Mouse (Mus musculus) small intestine, adult 2 months (tissue): ENCODE measurements around the gene Commd1.

Source experiments
- CTCF ChIP-seq: fragments of 200-500 bp; IDR thresholded peaks from 2 replicates; pipeline ENCODE4 v1.5.1; 2012; ENCODE audit warnings: low read depth, mild to moderate bottlenecking, control low read depth, inconsistent platforms, low read length, moderate library complexity, mixed read lengths; ENCODE audit not compliant: insufficient replicate concordance, insufficient read length; ENCODE audit errors: extremely low read depth
- POLR2A ChIP-seq: fragments of 200-500 bp; IDR thresholded peaks from 2 replicates; pipeline ENCODE4 v1.6.1; 2012; ENCODE audit warnings: low read depth, mild to moderate bottlenecking, control low read depth, inconsistent platforms, low read length, moderate library complexity

- TF ChIP-seq POLR2A (no peak), CTCF (no peak)
Observed at GRCm38 (mm10) chr11:22922546-22922945, 59.6 kb downstream of the Commd1 start.
